Mouse (Mus musculus) liver, adult 2 months (tissue): ENCODE measurements around the gene Upb1.
"Not testable (repeated sequence)": the region's sequence is repeated elsewhere in the genome, so short reads cannot be mapped to it uniquely, and the experiment has no call there.

Source experiments
- CTCF ChIP-seq: fragments of 200-500 bp; IDR thresholded peaks from 2 replicates; pipeline ENCODE4 v1.5.1; 2011; ENCODE audit warnings: low read depth, low read length, control low read depth
- POLR2A ChIP-seq: fragments of 200-500 bp; IDR thresholded peaks from 2 replicates; pipeline ENCODE4 v1.6.1; 2011; ENCODE audit warnings: low read length, control low read depth; ENCODE audit not compliant: insufficient read depth; ENCODE audit errors: extremely low read depth

DNA sequence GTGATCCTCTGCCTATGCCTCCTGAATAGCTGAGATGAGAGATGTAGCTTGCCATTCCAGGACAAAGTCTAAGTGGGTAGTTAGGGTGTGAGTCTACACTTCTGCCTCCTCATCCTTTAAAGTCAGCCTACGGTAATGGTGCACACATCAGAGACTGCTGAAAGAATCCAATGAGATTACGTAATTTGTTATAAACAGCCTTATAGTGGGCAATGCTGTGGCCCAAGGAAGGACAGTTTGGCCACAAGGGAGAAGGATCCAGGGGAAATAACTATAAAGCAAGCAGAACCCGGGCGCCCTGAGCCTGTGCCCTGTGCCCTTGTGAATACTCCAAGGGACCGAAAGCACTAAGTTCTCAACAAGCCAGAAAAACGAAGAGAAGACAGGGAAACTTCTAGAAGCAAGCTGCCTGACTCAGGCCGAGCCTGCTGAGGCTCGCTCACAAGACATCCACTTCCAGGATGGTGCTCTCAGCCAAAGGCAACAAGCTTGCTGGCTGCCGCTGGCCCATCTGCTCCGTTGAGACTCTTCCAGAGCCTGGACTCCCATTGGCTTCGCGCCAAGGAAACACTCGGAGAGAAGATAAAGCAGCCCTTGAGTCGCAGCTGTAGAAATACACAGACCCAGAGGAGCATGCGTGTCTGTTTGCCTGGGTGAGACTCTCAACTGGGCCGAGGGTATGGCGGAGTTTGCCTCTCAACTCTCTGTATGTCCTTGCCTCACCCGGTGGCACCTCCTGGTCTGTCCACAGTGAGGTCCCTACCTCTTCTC is 55.3 kb downstream of the Upb1 start:
- not testable (repeated sequence) for TF ChIP-seq CTCF, POLR2A
